Mouse (Mus musculus) right cerebral cortex, adult 2 months (tissue): ENCODE results near the gene Cpt1a.

Experiments used
- DNase-seq, 2 experiments: peaks; one replicate each; pipeline ENCODE4 v3.0.0; 2021 to 2022; ENCODE audit warnings: low spot score in 2 of 2

Gene Cpt1a

DNA sequence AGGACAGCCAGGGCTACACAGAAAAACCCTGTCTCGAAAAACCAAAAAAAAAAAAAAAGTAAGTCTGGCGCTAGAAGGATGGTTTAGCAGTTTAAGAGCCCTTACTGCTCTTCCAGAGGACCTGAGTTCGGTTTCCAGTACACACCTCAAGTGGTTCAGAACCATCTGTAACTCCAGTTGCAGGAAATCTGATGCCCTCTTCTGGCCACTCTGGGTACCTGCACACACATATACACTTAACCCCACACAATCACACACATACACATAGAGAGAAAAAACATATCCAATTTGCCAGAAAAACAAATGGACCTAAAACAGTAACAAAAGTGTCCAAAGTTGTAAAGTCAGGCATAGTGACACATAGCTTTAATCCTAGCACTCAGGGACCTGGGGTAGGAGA is 43.0 kb downstream of the Cpt1a start:
- no peak for DNase-seq

DNA sequence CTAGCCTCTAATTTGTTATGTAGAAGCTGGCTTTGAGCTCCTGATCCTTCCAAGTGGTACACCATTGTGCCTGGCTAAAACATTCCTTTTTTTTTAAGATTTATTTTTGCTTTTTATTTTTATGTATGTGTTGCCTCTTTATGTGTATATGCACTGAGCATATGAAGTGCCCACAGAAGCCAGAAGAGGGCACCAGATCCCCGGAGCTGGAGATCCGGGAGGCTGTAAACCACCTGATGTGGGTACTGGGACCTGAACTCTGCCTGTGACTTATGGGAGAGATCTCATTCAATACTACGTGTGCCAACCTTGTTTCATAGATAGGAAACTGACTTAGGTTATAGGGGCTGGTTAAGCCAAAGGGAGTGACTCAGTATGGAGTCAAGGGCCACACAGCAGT is 46.1 kb downstream of the Cpt1a start:
- no peak for DNase-seq

DNA sequence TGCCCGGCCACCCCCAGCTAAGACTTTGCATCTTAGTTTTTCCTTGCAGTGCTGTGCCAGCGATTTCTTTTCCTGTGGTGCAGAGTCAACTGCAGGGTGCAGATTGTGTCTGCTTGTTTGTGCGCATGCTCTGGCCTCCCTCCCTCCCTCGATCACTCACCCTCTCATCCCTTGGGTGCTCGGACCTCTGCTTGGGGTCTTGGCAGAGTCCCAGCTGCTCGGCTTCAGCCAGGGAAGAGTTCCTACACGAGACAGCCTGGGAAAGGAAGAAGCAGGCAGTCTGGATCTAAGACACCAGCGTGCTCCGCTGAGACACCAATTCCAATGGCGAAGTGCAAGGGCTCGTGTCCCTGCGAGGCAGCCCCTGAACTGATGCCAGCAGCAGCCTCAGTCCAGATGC is 51.2 kb downstream of the Cpt1a start:
- DNase-seq = no peak

DNA sequence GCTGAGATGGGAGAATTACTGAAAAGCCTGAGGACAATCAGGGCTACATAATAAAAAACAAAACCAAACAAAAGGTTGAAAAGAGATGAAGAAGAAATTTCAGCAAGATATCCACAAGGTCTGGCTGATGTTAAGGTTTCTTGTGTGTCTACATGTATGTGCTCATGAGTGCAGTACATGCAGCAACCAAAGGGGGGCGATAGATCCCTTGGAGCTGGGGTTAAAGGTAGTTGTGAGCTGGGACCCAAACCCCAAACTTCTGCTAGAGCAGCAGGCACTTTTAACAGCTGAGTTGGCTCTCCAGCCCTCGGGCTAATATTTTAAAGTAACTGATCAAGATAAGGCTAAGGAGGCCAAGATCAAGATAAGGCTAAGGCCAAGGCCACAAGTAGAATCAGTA is 51.9 kb downstream of the Cpt1a start:
- no peak for DNase-seq

DNA sequence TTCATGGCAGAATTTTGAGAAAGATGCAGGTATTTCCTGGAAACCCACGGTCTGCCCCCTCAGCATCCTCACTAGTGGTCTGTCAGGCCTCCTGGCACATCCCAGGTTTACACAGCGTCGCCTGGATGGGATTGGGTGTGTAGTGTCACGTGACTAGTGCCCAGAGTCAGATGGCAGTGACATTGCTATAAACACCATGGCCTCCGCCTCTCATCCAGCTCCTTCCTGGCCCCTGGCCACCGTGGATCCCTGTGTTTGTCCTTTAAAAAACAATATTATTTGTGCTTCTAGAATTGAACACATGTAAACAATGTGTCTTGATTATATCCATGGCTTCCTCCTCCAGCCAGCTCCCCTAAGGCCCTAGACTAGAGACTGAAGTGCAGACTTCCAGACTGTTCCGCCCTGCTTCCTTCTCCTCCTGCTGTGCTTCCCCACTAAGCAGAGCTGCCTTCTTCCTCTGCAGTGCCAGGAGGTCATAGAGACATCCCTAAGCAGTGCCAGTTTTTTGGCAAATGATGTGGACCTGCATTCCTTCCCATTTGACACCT is 53.9 kb downstream of the Cpt1a start:
- no peak for DNase-seq

DNA sequence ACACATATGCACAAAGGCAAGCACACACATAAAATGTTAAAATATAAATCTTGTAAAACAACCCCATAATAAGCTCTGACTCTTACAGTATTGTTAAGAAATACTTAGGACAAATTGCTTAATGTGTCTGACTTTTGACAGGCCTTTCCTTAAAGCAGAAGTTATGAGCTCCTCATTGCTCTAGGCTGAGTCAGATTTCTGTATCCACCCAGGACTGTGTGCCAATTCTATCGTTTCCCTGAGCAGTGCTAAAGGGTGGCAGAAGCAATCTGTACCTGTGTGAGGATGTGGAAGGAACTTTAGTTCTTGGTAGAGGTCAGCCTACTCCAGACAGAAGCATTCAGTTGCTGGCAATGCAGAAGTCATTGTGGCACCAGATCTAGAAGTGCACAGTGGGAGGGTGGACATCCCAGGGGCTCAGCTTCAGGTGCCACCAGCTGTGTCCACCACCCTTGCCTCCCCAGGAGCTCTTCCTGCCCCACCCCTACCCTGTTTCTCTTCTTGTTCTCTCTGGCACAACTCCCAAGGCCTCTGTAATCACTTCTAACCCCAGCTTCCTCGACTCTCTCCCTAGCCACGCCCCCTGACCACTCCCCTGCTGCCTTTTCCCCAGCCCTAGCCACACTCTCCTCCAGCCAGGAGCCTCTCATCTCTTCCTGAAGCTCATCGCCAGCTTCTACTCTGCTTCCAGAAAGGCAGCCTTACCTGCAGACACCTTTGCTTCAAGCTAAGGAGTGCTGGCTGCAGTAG is 55.0 kb downstream of the Cpt1a start:
- DNase-seq = no peak

DNA sequence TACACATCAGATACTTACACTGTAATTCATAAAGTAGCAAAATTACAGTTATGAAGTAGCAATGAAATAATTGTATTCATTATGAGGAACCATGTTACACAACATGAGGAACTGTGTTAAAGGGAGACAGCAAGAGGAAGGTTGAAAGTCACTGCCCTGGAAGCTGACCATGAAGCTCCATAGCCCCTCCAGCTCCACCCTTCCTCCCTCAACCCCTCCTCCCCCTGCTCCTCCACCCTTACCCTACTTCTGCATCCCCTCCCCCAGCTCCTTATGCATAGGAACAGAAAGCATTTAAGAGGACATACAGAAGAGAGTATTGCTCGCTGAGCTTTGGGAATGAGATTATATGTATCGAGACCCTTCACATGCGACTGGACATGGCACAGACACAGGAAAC is 56.5 kb downstream of the Cpt1a start:
- DNase-seq = no peak

DNA sequence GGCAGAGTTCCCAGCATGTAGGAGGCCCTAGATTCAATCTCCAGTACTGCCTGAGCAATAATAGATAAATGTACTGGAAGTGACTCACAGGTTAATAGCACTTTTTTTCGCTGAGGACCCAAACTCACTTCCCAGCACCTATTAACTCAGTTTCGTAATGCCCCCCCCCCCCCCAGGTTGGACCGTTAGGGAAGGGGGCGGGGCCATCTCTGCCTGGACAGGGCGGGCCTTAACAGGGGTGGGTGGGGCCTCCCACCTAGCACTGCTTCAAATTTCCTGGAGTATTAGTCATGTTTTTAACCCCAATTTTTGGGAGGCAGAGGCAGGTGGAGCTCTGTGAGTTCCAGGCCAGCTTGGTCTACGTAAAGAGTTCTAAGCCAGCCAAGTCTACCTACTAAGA is 65.9 kb downstream of the Cpt1a start:
- no peak for DNase-seq

DNA sequence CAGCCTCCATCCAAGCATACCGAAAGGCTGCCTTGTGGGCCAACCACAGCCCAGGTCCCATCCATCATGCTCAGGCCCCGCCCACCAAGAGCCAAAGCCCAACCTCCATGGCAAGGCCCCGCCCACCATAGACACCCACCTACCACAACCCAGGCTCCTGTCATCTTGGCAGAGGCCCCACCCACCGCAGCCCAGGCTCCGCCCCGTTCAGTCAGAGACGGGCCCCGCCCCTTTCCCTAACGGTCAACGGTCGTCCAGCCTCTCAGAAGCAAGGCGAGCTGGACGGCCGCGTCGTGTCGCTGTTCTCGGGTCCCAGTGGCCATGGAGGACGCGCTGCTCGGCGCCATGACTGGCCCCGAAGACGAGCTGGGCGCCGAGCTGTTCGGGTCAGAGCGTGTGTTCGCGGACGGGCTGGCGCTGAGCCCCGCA is 66.5 kb downstream of the Cpt1a start, which contains the start of gene Tesmin:
Tesmin (plus strand) TSS at position 229 of the 429 bp plus-strand sequence.
- DNase-seq = peak; percentile 38 to 59

DNA sequence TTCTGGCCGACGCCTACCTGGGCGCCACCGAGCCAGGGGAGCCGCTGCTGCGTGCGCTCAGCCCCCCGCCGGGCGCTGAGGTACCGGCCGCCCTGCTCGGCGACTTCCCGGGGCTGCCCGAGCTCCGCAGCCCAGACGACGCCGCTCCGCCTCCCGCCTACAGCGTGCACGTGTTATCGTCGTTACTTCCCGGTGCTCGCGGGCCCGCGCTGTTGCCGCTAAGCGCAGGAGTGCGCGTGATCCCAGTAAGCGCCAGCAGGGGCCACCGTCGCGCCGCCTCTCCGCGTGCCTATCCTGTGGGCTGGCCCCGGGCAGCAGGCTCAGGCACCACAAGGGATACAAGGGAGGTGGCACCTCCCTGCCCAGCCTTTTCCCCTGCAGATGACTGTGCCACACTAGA is 67.0 kb downstream of the Cpt1a start:
- peak; percentile 83 to 86 for DNase-seq

DNA sequence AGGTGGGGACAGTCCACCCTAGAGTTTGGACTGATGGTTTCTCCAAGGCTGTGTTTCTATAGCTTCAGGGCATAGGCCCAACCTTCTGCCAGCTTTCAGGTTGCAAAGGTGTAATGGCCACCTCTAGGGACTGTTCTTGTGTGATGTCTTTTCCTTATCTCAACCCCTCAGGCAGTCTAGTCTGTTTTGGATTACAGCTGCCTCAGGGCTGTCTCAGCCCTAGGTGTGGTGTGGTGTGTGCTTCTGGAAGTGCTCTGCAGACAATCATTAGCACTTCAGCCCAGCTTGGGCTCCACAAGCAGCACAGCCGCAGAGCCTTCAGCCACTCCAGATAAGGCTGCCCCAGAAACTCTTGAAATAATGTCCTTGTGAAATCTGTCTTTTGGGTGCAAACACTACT is 70.2 kb downstream of the Cpt1a start:
- no peak for DNase-seq

DNA sequence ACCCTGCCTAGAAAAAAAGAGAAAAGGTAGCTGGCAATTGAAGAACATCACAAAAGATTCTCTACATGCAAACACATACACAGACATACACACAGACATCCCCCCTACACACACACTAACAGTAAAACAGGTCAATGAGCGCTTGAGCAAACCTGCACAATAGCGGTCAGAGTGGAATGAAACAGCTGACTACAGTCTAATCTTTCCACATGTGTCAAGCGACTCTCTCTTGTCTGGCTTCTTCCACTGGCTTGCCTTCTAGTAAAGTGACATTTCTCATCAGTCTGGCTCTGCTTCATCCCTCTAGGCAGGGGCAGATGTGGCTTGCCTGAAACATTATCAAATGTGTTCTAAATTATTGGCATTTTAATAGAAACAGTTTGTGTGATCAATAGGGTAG is 72.1 kb downstream of the Cpt1a start:
- no peak for DNase-seq

DNA sequence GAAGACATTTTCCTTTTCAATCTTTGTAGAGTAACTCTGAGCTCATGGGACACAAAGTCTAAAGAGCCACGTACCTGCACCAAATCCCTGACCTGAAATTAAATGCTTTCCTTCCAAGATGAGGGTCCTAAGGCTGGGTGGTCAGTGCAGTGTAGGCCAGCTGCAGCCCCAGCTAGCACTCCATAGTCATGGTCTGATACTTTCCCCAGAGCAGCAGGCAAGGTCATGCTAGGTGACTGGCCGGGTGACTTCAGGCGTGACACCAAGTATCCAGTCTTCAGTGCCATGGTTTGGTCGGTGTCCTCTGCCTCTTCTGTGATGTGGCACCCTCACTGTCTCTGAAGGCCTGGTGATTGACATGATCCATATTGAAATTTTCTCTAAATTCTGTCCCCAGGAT is 77.9 kb downstream of the Cpt1a start:
- no peak for DNase-seq

DNA sequence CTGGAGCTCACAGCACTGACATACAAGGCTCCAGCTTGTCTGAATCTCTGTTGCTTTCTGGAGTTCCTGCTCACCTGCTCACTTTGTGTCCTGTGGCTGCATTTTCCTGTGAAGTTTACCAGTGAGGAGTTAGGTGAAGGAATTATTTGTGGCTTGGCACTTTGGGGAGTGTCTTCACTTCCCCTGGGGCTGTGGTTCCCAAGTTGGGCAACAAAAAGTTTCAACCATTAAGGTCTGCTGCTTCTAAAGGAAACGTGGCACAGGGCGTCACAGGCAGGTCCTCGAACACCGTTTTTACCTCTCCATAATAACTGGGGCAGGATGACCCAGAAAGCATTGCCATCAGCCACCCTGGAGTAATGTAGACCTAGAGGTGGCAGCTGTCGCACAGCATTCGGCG is 79.4 kb downstream of the Cpt1a start:
- no peak for DNase-seq

DNA sequence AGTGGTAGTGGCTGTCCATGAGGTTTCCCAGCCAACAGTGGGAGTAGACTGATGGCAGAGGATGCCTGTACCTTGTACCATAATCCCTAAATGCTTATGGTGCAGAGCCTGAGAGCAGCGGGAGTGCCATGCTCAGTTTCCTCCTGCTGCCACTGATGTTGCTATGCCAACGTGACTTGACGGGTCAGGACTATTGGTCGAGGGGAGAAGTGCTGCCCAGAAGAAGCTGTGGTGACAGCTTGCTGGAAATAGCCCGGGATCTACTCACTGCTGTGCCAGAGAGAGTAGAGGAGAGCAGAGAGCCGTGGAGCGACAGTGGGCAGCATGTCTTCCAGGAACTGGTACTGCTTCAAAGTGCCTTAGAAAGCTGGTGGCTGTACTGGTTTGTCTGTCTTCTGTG is 79.8 kb downstream of the Cpt1a start:
- DNase-seq = no peak

DNA sequence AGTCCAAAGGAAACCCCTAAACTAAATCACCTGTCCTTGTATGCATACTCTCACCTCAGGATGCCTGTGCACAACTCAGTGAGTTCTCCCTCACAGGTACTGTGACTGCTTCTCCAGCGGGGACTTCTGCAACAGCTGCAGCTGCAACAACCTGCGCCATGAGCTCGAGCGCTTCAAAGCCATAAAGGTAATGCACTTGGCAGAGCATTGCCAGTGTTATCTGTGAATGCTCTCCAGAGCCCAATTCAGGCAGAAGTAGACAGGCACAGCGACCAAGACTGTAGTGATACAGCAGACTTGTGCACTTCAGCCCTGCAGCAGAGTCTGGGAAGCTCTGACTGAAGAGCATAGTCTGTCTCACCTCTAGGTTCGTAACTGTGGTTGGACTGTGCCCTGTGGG is 80.3 kb downstream of the Cpt1a start:
- DNase-seq = no peak

DNA sequence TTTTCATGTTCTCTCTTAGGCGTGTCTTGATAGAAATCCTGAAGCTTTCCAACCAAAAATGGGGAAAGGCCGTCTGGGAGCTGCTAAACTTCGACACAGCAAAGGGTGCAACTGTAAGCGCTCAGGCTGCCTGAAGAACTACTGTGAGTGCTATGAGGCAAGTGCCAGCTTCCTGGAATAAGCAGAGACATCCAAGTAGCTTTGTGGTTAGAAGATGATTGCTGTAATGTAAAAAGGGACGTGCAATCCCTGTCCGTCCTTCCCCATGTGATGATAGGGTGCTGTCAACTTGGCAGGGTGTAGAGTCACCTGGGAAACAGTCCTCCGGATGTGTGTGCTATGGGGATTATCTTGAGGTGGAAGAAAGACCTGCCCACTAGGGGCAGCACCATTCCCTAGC is 81.9 kb downstream of the Cpt1a start:
- no peak for DNase-seq

DNA sequence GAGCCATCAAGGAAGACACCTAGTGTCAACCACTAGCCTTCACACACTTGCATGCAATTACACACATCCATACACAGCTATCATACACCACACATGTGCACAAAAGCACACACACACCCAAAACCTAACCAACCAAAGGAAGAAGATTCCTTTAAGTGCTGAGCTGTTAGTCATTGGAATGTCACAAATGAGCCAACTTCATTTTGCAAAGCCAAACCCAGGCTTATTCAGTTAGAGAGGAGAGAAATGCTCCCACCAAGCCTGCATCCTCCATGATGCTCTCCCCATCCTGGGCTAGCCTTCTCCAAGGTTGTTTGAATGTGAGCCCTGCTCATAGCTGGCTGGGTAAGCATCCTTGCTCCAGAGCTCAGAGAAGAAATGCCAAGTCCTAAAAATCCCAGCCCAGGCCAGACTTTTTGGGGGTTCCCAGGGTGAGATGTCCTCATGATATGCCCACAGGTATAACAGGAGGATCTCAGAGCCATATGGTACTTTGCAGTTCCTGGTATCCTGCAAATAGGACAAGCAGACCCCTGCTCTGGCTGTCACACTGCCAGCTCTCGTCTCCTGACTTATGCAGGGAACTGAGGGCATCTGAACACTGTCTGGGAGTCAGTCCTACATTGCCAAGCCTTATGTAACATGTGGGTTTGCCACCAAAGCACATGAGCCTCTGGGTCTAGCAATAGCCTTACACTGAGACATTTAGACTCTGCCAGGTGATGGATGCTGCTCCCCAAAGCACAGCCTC is 83.6 kb downstream of the Cpt1a start:
- no peak for DNase-seq

DNA sequence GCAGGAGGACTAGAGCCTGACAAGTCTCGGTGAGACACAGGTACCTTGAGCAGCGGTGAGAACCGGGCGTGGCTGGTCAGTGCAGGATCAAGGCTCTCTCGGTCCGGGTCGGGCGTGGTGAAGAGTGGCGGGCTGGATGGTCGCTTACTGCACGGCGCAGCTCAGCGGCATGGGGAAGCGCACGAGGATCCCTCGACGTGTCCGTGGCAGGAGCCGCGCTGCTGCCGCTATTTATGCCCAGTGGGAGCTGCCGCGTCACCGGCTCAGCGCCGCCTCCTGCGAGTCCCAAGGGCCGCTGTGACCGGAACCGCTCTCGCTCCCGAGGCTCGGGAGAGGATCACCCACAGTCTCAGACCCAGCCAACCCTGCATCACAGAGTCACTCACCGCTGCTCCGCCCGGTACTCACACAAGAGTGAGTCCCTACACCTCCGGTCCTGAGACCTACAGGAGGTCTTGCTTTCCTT is 92.2 kb downstream of the Cpt1a start, which contains the start of gene Gal:
Gal (minus strand) TSS at position 277 of the 466 bp plus-strand sequence.
- peak in 1 of 2 experiments; percentile 6 for DNase-seq

DNA sequence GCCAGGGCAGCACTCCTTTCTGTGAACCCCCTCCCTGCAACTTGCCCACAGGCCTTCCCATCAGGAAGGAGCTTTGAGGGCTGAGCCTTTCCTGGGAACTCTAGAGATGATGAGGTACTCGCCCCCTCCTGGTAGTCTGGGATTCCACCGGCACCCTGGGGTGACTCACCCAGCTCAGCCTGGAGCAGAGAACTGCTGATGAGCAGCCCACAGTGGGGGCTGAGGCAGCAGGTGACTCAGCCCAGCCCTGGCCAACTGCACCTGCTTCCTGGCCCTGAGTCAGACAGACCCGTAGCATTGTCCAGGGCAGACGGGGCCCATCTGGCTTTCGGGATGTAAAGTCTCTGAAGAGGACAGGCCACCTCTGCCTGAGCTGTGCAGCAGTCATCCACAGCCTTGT is 97.1 kb downstream of the Cpt1a start:
- peak; percentile 59 to 64 for DNase-seq

DNA sequence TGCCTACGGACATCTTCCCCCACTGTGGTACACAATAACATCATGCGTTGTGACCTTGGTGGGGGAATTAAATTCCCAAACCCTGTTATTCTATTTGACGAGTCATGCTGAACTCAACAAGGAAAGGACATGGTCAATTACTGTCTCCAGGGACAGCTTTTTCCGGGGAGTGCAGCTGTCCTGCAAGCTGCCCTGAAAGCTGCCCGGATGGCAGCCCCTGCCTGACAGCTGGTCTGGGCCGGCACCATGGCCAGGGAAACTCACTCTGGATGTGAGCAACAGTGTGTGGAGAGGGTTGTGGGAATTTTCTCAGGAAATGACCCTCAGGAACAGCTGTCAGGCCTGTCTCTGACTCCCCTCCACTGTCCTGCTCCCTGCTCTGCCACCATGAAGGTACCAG is 100.4 kb downstream of the Cpt1a start:
- DNase-seq = no peak

DNA sequence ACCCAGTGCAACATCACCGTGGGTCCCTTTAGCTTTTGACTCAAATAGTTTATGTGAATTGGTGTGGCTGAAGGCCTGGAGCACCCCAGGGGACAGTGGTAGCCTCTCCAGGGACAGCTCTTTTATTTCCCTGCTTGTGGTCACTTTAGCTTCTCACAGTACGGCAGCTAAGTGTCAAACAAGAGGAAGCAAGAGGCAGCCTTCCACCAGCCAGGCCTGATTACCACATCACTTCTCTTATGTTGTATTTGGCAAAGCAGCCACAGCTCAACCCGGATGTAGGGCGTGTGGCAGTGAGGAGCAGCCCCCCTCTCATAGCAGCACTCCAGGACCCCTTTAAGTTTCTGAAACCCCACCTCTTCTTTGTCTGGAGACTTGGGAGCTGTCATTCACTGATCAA is 100.8 kb downstream of the Cpt1a start:
- no peak for DNase-seq

DNA sequence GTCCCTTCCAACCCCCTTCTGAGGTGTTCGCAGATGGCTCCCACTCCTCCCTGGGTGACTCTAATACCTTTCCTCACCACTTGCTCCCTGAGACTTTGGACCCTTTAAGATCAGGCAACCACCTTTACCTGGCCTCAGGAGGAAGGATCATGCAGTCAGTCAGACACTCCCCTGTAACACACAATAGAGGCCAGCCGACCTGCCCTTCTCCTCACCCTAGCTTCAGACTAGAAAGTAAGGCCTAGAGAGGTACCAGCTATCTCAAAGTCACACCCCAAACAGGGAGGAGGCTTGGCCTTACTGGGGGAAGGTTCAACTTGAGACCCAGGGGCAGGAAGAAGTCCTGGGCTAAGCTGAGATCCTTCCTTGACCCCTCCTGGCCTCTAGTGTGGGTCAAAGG is 102.1 kb downstream of the Cpt1a start:
- no peak for DNase-seq
